Mouse (Mus musculus) liver, embryonic 16.5 days (tissue): ENCODE results near the gene Ccnt2. TPM values are rescaled to one million over a fixed set of nuclear protein-coding genes. Genes with fewer than 3 reads are reported as not detected.

Source experiments
- ATAC-seq: fragments of 200-750 bp; cut with Nextera tagmentation; 2 replicates; pipeline ENCODE4 v1.8.0; 2017; ENCODE audit warnings: low read depth, mild to moderate bottlenecking, moderate number of reproducible peaks, moderate library complexity
- H3K27ac ChIP-seq: fragments of 300-500 bp; sonication (generic); 2 replicates; pipeline ENCODE4 v1.5.1; 2014; ENCODE audit warnings: mild to moderate bottlenecking, low read length
- H3K27me3 ChIP-seq: fragments of 300-500 bp; sonication (generic); 2 replicates; pipeline ENCODE4 v1.6.1; 2014; ENCODE audit warnings: low read depth, low read length, mixed read lengths; ENCODE audit not compliant: control insufficient read depth, insufficient read depth
- H3K36me3 ChIP-seq: fragments of 300-500 bp; sonication (generic); 2 replicates; pipeline ENCODE4 v1.6.1; 2014; ENCODE audit warnings: mild to moderate bottlenecking; ENCODE audit not compliant: control insufficient read depth, insufficient read depth
- H3K4me1 ChIP-seq: fragments of 300-500 bp; sonication (generic); 2 replicates; pipeline ENCODE4 v1.6.1; 2014; ENCODE audit warnings: low read depth, low read length, mixed read lengths; ENCODE audit not compliant: control insufficient read depth
- H3K4me2 ChIP-seq: fragments of 300-500 bp; sonication (generic); 2 replicates; pipeline ENCODE4 v1.6.1; 2014; ENCODE audit warnings: low read depth, low read length, mixed read lengths
- H3K4me3 ChIP-seq: fragments of 300-500 bp; sonication (generic); 2 replicates; pipeline ENCODE4 v1.5.1; 2014; ENCODE audit warnings: low read depth, mild to moderate bottlenecking, low read length
- H3K9ac ChIP-seq: fragments of 300-500 bp; sonication (generic); 2 replicates; pipeline ENCODE4 v1.6.1; 2014; ENCODE audit warnings: low read depth, low read length
- H3K9me3 ChIP-seq: fragments of 300-500 bp; sonication (generic); replicated peaks from 2 replicates; pipeline ENCODE4 v1.6.1; 2016; ENCODE audit warnings: low read length; ENCODE audit not compliant: control insufficient read depth
- WGBS: fragments of 180-500 bp; shearing (Covaris S2); extraction: QIAGEN DNeasy Blood & Tissue Kit; methylation state at CpG from one replicate; pipeline ENCODE4 v1.1.7; 2014; ENCODE audit not compliant: insufficient replicate concordance; 5-methylcytosine and 5-hydroxymethylcytosine counted together
- polyA plus RNA-seq: library from polyadenylated mRNA; unstranded; fragments of >200 nt; fragmentation: Nextera tagmentation; extraction: Ambion mirVana; gene quantifications from 2 replicates; pipeline ENCODE4 v1.2.1, GENCODE M21; 2015

The Ccnt2 gene
- polyA plus RNA-seq, 1 experiment from 2014 or later, result 28.1 TPM

DNA sequence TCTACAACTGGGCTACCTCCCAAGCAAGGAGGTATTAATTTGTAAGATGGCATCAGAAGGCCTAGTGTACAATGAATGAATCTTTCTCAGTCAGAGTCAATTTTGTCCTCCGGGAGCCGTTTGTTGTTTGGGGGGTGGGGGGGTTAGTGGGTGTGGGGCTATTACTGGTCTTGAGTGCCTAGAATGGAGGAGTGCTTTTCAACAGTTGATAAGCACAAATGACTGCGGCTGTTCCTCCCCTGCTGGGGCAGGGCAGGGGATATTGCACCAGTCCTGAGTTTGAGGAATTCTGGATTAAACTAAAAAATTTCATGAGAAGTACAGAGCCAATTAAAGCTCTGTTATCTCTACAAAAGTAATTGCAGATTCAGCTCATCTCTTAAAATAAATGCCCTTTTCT is 6.2 kb downstream of the Ccnt2 start:
- no peak overlapping the region for H3K4me2 ChIP-seq
- no peaks in the 10 kb centered on the region for H3K9me3 ChIP-seq
- WGBS, result 10% methylated on average over 3 of the region's 3 CpGs
- ATAC-seq, result no peak
- no peak overlapping the region for H3K27ac ChIP-seq
- no peak overlapping the region for H3K9ac ChIP-seq
- no peaks in the 10 kb centered on the region for H3K27me3 ChIP-seq
- H3K36me3 ChIP-seq, result no peaks in the 10 kb centered on the region; the same call in 1 of the 2 replicates
- peaks cover 42% of the 10 kb centered on the region for H3K4me1 ChIP-seq
- no peak overlapping the region for H3K4me3 ChIP-seq

DNA sequence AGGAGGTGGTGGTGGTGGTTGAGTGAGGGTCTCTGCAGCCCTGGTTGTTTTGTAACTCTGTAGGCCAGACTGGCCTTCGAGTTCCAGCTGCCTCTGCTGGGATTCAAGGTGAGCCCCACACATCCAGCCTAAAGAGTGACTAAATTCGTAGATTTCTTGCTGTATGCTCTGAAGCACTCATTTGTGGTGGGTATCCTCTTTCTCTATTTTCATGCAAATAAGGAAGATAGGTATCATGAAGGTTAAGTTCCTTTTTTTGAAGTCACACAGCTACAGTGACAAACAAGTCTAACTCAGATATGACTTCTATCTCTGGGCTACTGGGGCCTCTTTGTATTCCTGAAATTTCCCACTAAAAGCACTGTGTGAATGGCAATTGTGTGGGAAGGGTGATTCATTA is 6.9 kb downstream of the Ccnt2 start:
- no peaks in the 10 kb centered on the region; the same call in 1 of the 2 replicates for H3K36me3 ChIP-seq
- H3K4me3 ChIP-seq, result no peak overlapping the region
- H3K27me3 ChIP-seq, result no peaks in the 10 kb centered on the region
- ATAC-seq, result no peak
- no peak overlapping the region for H3K4me2 ChIP-seq
- no peak overlapping the region for H3K9ac ChIP-seq
- peaks cover 45% of the 10 kb centered on the region for H3K4me1 ChIP-seq
- no peaks in the 10 kb centered on the region for H3K9me3 ChIP-seq
- 43% methylated on average over 2 of the region's 2 CpGs for WGBS
- no peak overlapping the region; the same call in 1 of the 2 replicates for H3K27ac ChIP-seq

DNA sequence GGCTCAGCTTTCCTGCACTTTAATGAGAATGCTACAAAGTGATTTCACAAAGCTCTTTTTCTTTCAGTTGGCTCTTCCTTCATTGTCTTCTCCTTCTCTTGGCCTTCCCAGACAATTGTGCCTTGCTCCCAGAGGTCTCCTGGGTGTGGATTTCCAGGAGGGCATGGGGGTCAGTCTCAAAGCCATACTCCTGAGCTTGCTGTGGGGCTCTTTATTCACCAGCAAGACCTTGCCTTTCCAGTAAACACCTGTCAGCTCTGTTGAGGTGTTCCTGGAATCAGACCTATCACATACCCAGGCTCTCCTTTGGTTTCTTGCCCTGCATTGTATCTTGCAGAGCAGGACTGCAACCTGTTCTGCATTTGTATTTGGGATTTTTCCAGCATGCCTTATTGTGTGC is 9.9 kb downstream of the Ccnt2 start:
- no peak overlapping the region for H3K4me2 ChIP-seq
- peaks cover 27% of the 10 kb centered on the region for H3K4me1 ChIP-seq
- no peak overlapping the region for H3K4me3 ChIP-seq
- H3K36me3 ChIP-seq, result no peaks in the 10 kb centered on the region
- H3K27me3 ChIP-seq, result no peaks in the 10 kb centered on the region
- H3K9me3 ChIP-seq, result no peaks in the 10 kb centered on the region
- H3K27ac ChIP-seq, result no peak overlapping the region
- no peak overlapping the region for H3K9ac ChIP-seq
- no peak for ATAC-seq

DNA sequence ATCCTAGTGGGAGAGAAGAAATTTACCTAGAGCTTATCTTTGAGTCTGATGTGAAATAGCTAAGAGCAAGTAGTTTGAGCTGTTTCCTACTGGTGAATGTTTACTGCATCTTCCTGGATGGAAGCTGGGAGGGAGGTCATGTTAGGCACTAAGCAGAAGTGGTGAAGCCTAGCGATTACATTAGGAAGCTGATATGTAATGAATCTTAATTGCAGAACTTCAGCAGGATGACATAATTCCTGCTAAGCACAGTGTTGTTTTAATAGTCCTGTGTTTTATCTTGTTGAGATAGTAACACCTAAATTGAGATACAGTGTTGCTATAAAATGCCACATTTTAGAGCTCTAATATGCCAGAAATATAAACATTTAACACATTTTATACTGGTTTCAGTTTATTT is 11.9 kb downstream of the Ccnt2 start:
- ATAC-seq, result no peak
- Histone ChIP-seq H3K27me3 (no peaks in the 10 kb centered on the region), H3K4me3 (no peak overlapping the region), H3K9me3 (no peaks in the 10 kb centered on the region), H3K4me1 (peaks cover 11% of the 10 kb centered on the region), H3K9ac (no peak overlapping the region), H3K4me2 (no peak overlapping the region), H3K27ac (no peak overlapping the region), H3K36me3 (no peaks in the 10 kb centered on the region)
- WGBS, result 30% methylated on average over 1 of the region's 1 CpGs

DNA sequence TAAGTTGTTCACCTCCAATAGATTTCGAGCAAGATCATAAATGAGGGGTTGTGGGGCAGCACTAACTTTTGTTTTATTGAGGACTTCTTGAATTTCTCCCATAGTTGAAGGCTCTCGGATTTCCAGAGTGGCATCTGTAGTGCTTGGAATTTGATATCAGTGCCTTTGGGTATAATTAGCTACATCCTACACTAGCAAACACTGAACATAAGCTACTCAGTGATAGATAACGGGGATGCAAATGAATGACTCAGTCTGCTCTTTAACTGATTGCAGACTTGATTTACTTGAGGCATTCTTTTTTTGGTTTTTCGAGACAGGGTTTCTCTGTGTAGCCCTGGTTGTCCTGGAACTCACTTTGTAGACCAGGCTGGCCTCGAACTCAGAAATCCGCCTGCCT is 15.0 kb downstream of the Ccnt2 start:
- H3K9ac ChIP-seq, result no peak overlapping the region
- no peak overlapping the region for H3K27ac ChIP-seq
- peaks cover 4% of the 10 kb centered on the region for H3K4me1 ChIP-seq
- no peak overlapping the region for H3K4me3 ChIP-seq
- ATAC-seq, result no peak
- H3K36me3 ChIP-seq, result no peaks in the 10 kb centered on the region
- WGBS, result 66% methylated on average over 6 of the region's 6 CpGs
- H3K27me3 ChIP-seq, result no peaks in the 10 kb centered on the region
- no peak overlapping the region for H3K4me2 ChIP-seq
- H3K9me3 ChIP-seq, result no peaks in the 10 kb centered on the region

DNA sequence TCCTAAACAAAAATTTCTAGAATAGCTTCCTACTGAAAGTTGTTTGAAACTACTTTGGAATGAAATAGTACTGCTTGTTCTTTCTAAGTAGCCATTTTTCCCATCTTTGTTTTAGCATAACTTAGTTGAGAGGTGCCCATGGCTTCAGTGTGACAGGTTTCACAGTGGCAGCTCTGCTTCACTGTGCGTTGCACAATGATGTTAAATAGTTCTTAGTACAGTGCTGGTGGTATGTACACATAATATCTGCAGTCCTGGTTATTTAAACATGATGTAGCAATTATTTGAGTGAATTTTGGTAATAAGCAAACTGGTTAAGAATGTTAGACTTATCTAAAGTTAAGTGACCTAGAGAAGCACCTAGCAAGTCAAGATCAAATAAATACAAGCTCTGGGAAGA is 19.5 kb downstream of the Ccnt2 start:
- no peaks in the 10 kb centered on the region for H3K27me3 ChIP-seq
- no peak overlapping the region for H3K9ac ChIP-seq
- H3K36me3 ChIP-seq, result peaks cover 6% of the 10 kb centered on the region
- no peak overlapping the region for H3K27ac ChIP-seq
- no peaks in the 10 kb centered on the region; the same call in none of the 2 replicates for H3K4me1 ChIP-seq
- peak; percentile 79; the same call in 1 of the 2 replicates for ATAC-seq
- H3K4me2 ChIP-seq, result no peak overlapping the region
- WGBS, result 81% methylated on average over 1 of the region's 1 CpGs
- H3K4me3 ChIP-seq, result no peak overlapping the region
- no peaks in the 10 kb centered on the region for H3K9me3 ChIP-seq

DNA sequence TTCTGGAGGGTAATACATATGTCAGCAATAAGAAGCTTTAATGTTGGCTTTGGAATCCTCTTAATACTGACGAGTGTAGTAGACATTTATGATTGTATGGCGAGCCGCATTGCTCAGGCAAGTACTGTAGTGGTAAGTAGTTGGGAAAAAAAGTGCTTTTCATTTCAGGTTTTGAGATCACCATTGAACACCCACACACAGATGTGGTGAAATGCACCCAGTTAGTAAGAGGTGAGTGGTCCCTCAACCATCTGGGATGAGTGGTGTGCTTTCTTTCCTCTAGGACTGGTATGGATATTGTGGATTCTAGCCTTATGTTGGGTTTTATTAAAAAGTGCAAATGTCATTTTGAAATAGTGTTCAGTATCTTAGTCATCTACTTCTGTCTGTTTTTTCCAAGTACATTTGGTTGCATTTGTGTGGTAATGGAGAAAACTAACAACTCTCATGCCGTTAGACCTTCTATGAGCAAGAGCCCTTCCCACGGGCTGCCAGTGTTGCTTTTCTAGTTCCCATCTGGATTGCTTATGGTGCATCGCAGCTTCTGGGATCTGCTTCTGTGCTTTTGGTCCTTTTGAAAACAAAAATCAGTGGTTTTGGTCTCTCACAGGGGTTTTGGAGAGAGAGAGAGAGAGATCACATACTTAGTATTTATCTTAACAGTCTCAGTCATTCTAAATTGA is 21.3 kb downstream of the Ccnt2 start:
- no peak overlapping the region for H3K27ac ChIP-seq
- no peak for ATAC-seq
- H3K9ac ChIP-seq, result no peak overlapping the region
- H3K4me3 ChIP-seq, result no peak overlapping the region
- H3K4me2 ChIP-seq, result no peak overlapping the region
- H3K9me3 ChIP-seq, result no peaks in the 10 kb centered on the region
- WGBS, result 86% methylated on average over 6 of the region's 6 CpGs
- H3K4me1 ChIP-seq, result no peaks in the 10 kb centered on the region; the same call in 1 of the 2 replicates
- peaks cover 14% of the 10 kb centered on the region for H3K36me3 ChIP-seq
- no peaks in the 10 kb centered on the region for H3K27me3 ChIP-seq

DNA sequence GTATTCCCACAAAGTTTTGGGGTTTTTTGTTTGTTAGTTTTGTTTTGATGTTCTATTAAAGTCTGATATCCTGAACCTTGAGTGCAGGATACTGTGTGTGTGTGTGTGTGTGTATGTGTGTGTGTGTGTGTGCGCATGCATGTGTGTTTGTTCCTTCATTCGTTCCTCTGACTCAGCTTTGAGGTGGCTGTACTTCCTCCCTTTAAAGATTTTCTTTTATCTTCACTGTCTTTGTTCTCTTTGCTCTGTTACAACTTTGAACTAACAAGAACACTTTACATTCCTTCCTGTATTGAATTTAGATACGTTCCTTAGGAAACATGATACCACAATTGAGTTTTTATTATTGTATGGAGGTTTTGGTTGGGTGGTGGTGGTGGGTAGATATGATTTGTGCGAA is 22.4 kb downstream of the Ccnt2 start:
- H3K27ac ChIP-seq, result no peak overlapping the region
- no peaks in the 10 kb centered on the region for H3K27me3 ChIP-seq
- no peaks in the 10 kb centered on the region; the same call in 1 of the 2 replicates for H3K4me1 ChIP-seq
- no peak overlapping the region for H3K9ac ChIP-seq
- ATAC-seq, result no peak
- H3K36me3 ChIP-seq, result peaks cover 17% of the 10 kb centered on the region
- no peak overlapping the region for H3K4me2 ChIP-seq
- 66% methylated on average over 4 of the region's 4 CpGs for WGBS
- no peaks in the 10 kb centered on the region for H3K9me3 ChIP-seq
- no peak overlapping the region for H3K4me3 ChIP-seq

DNA sequence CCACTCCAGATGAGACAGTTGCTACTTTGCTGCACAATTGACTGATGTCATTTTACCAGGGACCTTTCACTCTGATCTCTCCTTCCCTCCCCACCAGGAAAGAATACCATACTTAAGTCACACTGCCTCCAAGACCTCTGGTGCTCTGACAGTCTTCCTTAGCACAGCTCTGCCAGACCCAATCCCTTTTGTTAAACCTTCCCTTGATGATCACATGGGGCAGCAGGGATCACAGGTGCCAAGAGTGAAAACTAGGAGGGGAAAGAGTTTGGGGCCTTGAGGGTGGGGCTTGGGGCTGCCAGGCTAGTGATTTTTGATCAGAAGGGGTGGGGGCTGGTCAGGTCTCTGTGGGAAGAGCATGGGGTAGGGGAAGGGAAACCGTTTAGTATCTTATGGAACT is 22.8 kb downstream of the Ccnt2 start:
- H3K9ac ChIP-seq, result no peak overlapping the region
- no peak overlapping the region for H3K27ac ChIP-seq
- H3K36me3 ChIP-seq, result peaks cover 20% of the 10 kb centered on the region
- no peak for ATAC-seq
- no peaks in the 10 kb centered on the region for H3K9me3 ChIP-seq
- no peaks in the 10 kb centered on the region for H3K27me3 ChIP-seq
- no peak overlapping the region for H3K4me3 ChIP-seq
- no peak overlapping the region for H3K4me2 ChIP-seq
- no peaks in the 10 kb centered on the region; the same call in 1 of the 2 replicates for H3K4me1 ChIP-seq
- WGBS, result 65% methylated on average over 1 of the region's 1 CpGs
